Mouse (Mus musculus) hindbrain, postnatal 0 days (tissue): Measurements from ENCODE around the gene Xbp1. TPM values are rescaled to one million over a fixed set of nuclear protein-coding genes. Genes with fewer than 3 reads are reported as not detected.
"Not testable (repeated sequence)": the region's sequence is repeated elsewhere in the genome, so short reads cannot be mapped to it uniquely, and the experiment has no call there.

Experiments used
- ATAC-seq: fragments of 200-750 bp; cut with Nextera tagmentation; 2 replicates; pipeline ENCODE4 v1.8.0; 2017; ENCODE audit warnings: mild to moderate bottlenecking, moderate TSS enrichment, moderate library complexity
- DNase-seq: peaks from one replicate; pipeline ENCODE4 v3.0.0-alpha.2; 2015; ENCODE audit warnings: low spot score
- H3K27ac ChIP-seq: fragments of 300-500 bp; sonication (generic); 2 replicates; pipeline ENCODE4 v1.5.1; 2014; ENCODE audit warnings: mild to moderate bottlenecking
- H3K27me3 ChIP-seq: fragments of 300-500 bp; sonication (generic); 2 replicates; pipeline ENCODE4 v1.6.1; 2014; ENCODE audit warnings: low read length, mixed read lengths; ENCODE audit not compliant: insufficient read depth
- H3K36me3 ChIP-seq: fragments of 300-500 bp; sonication (generic); 2 replicates; pipeline ENCODE4 v1.6.1; 2014; ENCODE audit warnings: low read length, mixed read lengths; ENCODE audit not compliant: insufficient read depth
- H3K4me1 ChIP-seq: fragments of 300-500 bp; sonication (generic); 2 replicates; pipeline ENCODE4 v1.6.1; 2014; ENCODE audit warnings: antibody characterized with exemption, low read length, mixed read lengths; ENCODE audit not compliant: insufficient read depth
- H3K4me2 ChIP-seq: fragments of 300-500 bp; sonication (generic); 2 replicates; pipeline ENCODE4 v1.6.1; 2014; ENCODE audit warnings: low read depth, mild to moderate bottlenecking, low read length, moderate library complexity, mixed read lengths
- H3K4me3 ChIP-seq: fragments of 300-500 bp; sonication (generic); 2 replicates; pipeline ENCODE4 v1.5.1; 2014; ENCODE audit warnings: low read length
- H3K9ac ChIP-seq: fragments of 300-500 bp; sonication (generic); replicated peaks from 2 replicates; pipeline ENCODE4 v1.6.1; 2014; ENCODE audit warnings: mild to moderate bottlenecking, low read length, moderate library complexity, mixed read lengths
- H3K9me3 ChIP-seq: fragments of 300-500 bp; sonication (generic); 2 replicates; pipeline ENCODE4 v1.6.1; 2016; ENCODE audit warnings: low read length, mixed read lengths
- CTCF ChIP-seq: IDR thresholded peaks from 2 replicates; pipeline ENCODE4 v1.5.1; 2016; ENCODE audit warnings: antibody characterized with exemption, control low read depth, low read depth
- WGBS: fragments of 180-500 bp; shearing (Covaris S2); extraction: QIAGEN DNeasy Blood & Tissue Kit; methylation state at CpG from one replicate; pipeline ENCODE4 v1.1.7; 2014; 5-methylcytosine and 5-hydroxymethylcytosine counted together
- polyA plus RNA-seq: library from polyadenylated mRNA; unstranded; fragments of >200 nt; fragmentation: Nextera tagmentation; extraction: Ambion mirVana; gene quantifications from 2 replicates; pipeline ENCODE4 v1.2.1, GENCODE M21; 2015
- total RNA-seq: library from RNA; depleted of rRNA; stranded (reverse); fragments of >200 nt; gene quantifications from 2 replicates; pipeline ENCODE4 v1.2.3, GENCODE M21; 2014; rRNA removed

Xbp1 gene
- total RNA-seq (95.0 and 102 TPM in 2 replicates), polyA plus RNA-seq (87.1 and 88.9 TPM in 2 replicates)

DNA sequence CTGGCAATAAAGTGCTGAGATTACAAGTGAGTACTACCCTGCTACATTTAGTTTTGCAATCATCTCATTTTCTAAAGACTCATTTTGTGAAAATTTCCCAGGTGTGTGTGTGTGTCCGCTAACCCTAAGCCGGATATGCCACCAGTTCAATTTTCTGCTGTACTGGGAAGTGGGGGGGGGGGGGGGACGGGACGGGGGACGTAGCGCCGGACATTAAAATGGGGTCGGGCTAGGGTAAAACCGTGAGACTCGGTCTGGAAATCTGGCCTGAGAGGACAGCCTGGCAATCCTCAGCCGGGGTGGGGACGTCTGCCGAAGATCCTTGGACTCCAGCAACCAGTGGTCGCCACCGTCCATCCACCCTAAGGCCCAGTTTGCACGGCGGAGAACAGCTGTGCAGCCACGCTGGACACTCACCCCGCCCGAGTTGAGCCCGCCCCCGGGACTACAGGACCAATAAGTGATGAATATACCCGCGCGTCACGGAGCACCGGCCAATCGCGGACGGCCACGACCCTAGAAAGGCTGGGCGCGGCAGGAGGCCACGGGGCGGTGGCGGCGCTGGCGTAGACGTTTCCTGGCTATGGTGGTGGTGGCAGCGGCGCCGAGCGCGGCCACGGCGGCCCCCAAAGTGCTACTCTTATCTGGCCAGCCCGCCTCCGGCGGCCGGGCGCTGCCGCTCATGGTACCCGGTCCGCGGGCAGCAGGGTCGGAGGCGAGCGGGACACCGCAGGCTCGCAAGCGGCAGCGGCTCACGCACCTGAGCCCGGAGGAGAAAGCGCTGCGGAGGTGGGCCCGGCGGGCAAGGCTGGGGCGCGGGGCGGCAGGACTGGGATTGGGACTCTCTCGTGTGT is at the start of gene Xbp1:
Gene Xbp1, plus strand, starts transcription at position 248 of the 854 bp plus-strand sequence.
- Histone ChIP-seq H3K27ac (peak within 1 kb of the TSS; percentile 97), H3K27me3 (no peaks in the 10 kb centered on the region), H3K9me3 (no peaks in the 10 kb centered on the region), H3K4me3 (peak within 1 kb of the TSS; percentile 82), H3K4me1 (peaks cover 6% of the 10 kb centered on the region), H3K4me2 (peak within 1 kb of the TSS; percentile 71), H3K36me3 (peaks cover 25% of the 10 kb centered on the region), H3K9ac (peak within 1 kb of the TSS; percentile 99)
- TF ChIP-seq CTCF: no peak; the same call in 1 of the 2 replicates
- DNase-seq (peak; percentile 97), ATAC-seq (peak; percentile 97)
- under 1% methylated on average over 53 of the region's 72 CpGs for WGBS

DNA sequence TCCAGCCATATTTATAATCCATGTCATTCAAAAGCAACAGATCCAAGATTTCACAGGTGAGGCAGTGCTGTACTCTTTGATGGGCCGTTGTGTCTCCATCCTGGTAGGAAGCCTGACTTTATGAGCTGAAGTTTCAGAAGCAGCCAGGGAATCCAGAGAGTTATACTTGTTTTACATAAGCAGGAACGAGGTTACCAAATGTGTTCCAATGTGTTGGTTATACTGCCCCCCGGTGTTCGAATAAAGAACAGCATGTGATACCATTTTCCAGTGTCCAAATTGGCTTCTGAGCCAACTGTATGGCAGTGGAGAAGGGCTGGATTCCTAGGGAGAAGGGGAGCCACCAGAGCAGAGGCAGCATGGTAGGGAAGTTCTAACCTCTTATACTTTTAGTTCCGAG is 46.3 kb upstream of the Xbp1 start:
- ATAC-seq (peak; percentile 35; the same call in 1 of the 2 replicates), DNase-seq (peak; percentile 90)
- WGBS: 5% methylated on average over 5 of the region's 5 CpGs

DNA sequence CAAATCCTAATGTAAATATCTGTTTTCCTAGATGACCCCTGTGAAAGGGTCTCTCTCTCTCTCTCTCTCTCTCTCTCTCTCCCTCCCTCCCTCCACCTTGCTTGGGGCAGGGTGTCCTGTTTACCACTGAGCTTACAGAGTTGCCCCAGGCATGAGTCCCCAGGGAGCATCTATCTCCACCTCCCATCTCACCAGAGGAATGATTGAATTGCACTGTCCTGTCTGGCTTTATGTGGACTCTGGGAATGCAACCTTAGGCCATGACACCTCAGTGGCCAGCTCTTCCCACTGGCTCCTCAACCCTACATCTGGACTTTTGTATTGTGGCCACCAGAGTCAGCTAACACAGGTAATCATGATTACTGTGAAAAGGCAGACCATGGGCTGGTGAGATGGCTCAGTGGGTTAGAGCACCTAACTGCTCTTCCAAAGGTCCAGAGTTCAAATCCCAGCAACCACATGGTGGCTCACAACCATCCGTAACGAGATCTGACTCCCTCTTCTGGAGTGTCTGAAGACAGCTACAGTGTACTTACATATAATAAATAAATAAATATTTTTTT is 44.8 kb upstream of the Xbp1 start:
- H3K36me3 ChIP-seq, H3K27me3 ChIP-seq, H3K27ac ChIP-seq, ATAC-seq, H3K9ac ChIP-seq, H3K4me3 ChIP-seq, DNase-seq, H3K4me2 ChIP-seq, H3K9me3 ChIP-seq, H3K4me1 ChIP-seq: not testable (repeated sequence)
- no CpG with 5 or more reads among the region's 2 CpGs for WGBS

More for the DNA sequence above, 46.3 kb upstream of the Xbp1 start:
- Histone ChIP-seq H3K27ac (no peak overlapping the region), H3K9me3 (no peaks in the 10 kb centered on the region), H3K4me2 (no peak overlapping the region), H3K4me3 (no peak overlapping the region), H3K9ac (no peak overlapping the region), H3K36me3 (no peaks in the 10 kb centered on the region), H3K27me3 (no peaks in the 10 kb centered on the region), H3K4me1 (no peaks in the 10 kb centered on the region)
- peak; percentile 88 for TF ChIP-seq CTCF

DNA sequence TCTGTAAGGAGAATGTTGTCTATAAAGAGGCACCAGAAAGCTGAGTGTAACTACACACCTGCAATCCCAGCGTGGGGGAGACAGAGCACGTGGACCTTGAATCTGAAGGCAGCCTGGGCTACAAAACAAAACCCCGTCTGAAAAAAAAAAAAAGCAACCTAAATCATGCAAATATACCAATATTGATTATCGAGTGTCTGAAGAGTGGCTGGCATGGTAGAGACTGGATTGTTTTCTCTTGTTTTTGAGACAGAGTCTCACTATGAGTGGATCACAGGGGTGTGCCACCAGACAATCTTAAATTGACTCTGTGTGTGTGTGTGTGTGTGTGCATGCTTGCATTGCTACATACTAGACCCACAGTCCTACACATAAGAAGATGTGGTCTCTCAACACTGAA is 43.7 kb upstream of the Xbp1 start:
- 91% methylated on average over 4 of the region's 4 CpGs for WGBS
- Histone ChIP-seq H3K27ac (no peak overlapping the region), H3K9me3 (no peaks in the 10 kb centered on the region), H3K9ac (no peak overlapping the region), H3K4me1 (no peaks in the 10 kb centered on the region), H3K4me3 (no peak overlapping the region), H3K27me3 (no peaks in the 10 kb centered on the region), H3K36me3 (no peaks in the 10 kb centered on the region), H3K4me2 (no peak overlapping the region)
- ATAC-seq (no peak), DNase-seq (no peak)
- TF ChIP-seq CTCF: no peak

DNA sequence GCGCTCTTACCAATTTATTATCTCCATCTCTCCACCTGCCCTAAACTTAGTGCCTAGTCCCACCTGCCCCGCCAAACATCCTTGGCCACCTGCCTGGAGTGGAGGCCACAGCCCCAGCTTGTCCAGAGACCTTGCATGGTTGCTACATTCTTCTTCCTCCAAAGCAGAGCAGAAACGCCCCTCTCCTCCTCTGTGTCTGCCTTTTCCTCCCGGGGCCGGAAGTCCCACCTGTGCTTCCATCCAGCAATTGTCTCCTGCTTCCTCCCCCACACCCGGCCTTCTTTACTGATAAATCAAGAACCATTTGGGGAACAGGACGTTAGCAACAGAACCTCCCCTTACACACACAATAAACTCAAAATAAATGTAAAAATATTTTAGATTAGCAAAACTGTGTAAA is 42.3 kb upstream of the Xbp1 start:
- Histone ChIP-seq H3K4me2 (no peak overlapping the region), H3K27ac (no peak overlapping the region), H3K9me3 (no peaks in the 10 kb centered on the region), H3K9ac (no peak overlapping the region), H3K4me1 (no peaks in the 10 kb centered on the region), H3K27me3 (no peaks in the 10 kb centered on the region), H3K4me3 (no peak overlapping the region), H3K36me3 (no peaks in the 10 kb centered on the region)
- 84% methylated on average over 7 of the region's 7 CpGs for WGBS
- TF ChIP-seq CTCF: no peak
- ATAC-seq (no peak), DNase-seq (no peak)

DNA sequence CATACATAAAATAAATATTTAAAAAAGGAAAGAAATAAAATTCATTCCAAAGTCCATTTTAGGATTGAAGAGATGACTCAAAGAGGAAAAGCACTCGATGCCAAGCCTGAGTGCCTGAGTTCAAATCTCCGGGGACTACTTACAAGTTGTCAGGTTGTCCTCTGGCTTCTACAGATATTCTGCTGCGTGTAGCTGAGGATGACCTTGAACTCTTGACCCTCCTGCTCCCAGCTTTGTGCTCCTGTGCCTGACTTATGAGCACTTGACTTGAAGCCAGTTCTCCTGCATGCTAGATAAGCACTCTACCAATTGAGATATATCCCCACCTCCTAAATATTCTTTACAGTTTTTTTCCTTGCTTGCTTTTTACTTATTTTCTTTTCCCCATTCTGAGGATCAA is 41.6 kb upstream of the Xbp1 start:
- Histone ChIP-seq H3K27me3 (no peaks in the 10 kb centered on the region), H3K27ac (no peak overlapping the region), H3K4me2 (no peak overlapping the region), H3K9ac (no peak overlapping the region), H3K4me1 (no peaks in the 10 kb centered on the region), H3K9me3 (no peaks in the 10 kb centered on the region), H3K4me3 (no peak overlapping the region), H3K36me3 (no peaks in the 10 kb centered on the region)
- TF ChIP-seq CTCF: no peak
- DNase-seq (no peak), ATAC-seq (no peak)
- WGBS: 96% methylated on average over 3 of the region's 3 CpGs

DNA sequence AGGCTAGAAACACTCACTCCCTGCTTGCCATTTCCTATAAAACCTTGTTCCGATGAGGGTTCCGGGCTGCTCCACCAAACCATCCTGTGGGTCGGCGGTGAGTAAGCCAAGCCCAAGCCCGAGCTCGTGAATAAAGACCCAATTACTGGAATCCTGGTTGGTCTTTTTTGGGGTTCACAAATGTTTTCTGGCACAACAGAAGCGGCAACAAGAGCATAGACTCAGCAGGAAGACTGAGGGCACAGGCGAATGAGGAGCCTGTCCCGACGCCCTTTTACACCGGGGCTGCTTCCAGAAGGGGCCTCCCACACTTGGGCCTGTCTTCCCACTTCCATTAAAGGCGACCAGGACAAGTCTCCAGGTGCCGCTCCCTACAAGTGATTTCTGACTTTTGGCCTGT is 37.9 kb upstream of the Xbp1 start:
- no peak for DNase-seq

More for the DNA sequence above, 37.9 kb upstream of the Xbp1 start:
- Histone ChIP-seq H3K9me3 (no peaks in the 10 kb centered on the region), H3K27me3 (no peaks in the 10 kb centered on the region), H3K4me3 (no peak overlapping the region), H3K4me2 (no peak overlapping the region), H3K27ac (no peak overlapping the region), H3K36me3 (no peaks in the 10 kb centered on the region), H3K9ac (no peak overlapping the region), H3K4me1 (no peaks in the 10 kb centered on the region)
- WGBS: 90% methylated on average over 13 of the region's 13 CpGs
- TF ChIP-seq CTCF: no peak
- ATAC-seq: no peak
